Mouse (Mus musculus) brain, embryonic 18.5 days (tissue): ENCODE measurements around the gene Ecm1.

Experiments used
- DNase-seq: peaks from one replicate; pipeline ENCODE4 v3.0.0-alpha.2; 2012; ENCODE audit warnings: low read depth, low spot score

The Ecm1 gene

GRCm38 (mm10) chr3:95689171-95689915 lies 50.0 kb downstream of the Ecm1 start:
- DNase-seq, result no peak

- no peak for DNase-seq
Observed at GRCm38 (mm10) chr3:95687524-95688421, 51.6 kb downstream of the Ecm1 start, which contains the start of gene Adamtsl4. Gene Adamtsl4 (minus strand): TSS chr3:95687917.

GRCm38 (mm10) chr3:95687168-95687523 lies 52.2 kb downstream of the Ecm1 start:
- DNase-seq, result no peak

GRCm38 (mm10) chr3:95686492-95687167 lies 52.7 kb downstream of the Ecm1 start:
- DNase-seq, result no peak

GRCm38 (mm10) chr3:95685701-95686100 lies 53.7 kb downstream of the Ecm1 start:
- no peak for DNase-seq

- no peak for DNase-seq
Observed at GRCm38 (mm10) chr3:95685301-95685700, 54.1 kb downstream of the Ecm1 start.

- DNase-seq, result no peak
Observed at GRCm38 (mm10) chr3:95684846-95685245, 54.5 kb downstream of the Ecm1 start.
